Mouse (Mus musculus) right cerebral cortex, postnatal 4 days (tissue): ENCODE results near the gene Eif2b5.

Experiments
- DNase-seq: peaks from one replicate; pipeline ENCODE4 v3.0.0-alpha.2; 2022

Gene Eif2b5

DNA sequence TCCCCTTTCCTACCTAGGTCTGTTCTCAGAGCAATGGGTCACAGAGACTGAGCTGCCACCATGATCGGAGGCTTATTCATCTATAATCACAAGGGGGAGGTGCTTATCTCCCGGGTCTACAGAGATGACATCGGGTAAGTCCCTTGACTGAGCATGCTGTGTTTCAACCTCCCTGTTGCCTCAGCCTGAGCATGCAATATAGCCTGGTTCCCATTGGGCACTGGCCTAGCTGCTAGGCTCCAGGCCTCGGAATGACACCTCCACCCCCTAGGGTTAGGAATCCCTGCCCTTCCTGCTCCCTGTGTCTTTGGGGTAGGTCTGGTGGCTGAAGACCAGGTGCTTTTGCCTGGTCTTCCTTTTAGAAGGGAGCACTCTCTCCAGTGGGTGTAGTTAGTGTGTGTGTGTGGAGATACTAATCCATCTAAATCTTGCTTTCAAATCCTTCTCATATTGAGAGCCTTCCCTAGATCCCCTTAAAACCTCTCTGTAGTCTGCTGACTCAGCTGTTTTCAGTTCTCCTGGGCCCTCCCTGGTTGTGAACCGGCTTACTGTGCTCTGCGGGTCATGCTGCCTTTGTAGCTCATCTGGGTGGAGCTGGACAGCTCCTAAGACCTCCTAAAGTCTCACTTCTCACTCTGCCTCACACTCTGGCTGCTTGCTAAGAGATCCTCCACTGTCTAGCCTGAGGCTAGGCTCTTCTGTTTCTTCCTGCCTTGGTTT lies 39.1 kb downstream of the Eif2b5 start:
- no peak for DNase-seq

- no peak for DNase-seq
Measured at GRCm38 (mm10) chr16:20539649-20540048, 41.0 kb downstream of the Eif2b5 start.

DNA sequence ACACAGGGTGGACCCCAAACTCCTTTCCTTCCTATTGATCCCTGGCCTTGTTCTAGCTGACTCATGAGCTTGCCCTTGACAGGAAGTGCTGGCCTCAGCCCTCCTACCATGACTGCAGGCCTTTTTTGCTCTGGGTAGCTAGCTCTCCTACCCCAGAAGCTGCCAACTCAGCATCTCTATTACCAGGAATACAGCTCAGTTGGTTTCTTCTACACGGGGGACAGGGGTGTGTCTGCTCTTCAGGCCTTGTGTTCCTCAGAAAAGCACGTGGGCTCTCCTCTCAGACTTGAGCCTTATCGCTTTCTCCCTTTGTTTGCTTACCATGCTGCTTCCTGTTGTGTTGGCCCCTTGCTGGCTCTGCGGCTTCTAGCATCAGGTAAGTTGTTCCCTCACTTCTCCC lies 41.8 kb downstream of the Eif2b5 start:
- no peak for DNase-seq

DNA sequence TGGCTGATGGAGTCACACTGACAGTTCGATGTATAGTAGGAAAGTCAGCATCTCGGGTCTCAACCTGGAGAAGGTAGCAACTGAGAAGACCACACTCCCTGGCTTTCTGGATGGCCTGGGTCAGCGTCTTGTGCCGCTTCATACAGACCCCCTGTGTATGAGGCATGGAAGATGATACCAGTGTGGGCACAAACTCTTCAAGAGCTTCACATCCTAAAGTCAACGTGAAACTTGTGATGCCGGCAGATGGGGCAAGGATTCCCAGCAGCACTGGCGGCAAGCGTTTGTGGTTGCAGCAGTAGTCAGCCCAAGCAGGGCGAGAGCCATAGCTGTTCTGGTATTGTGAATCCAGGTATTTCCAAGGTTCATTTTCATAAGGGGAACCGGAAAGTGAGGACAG lies 47.1 kb downstream of the Eif2b5 start:
- DNase-seq = no peak

DNA sequence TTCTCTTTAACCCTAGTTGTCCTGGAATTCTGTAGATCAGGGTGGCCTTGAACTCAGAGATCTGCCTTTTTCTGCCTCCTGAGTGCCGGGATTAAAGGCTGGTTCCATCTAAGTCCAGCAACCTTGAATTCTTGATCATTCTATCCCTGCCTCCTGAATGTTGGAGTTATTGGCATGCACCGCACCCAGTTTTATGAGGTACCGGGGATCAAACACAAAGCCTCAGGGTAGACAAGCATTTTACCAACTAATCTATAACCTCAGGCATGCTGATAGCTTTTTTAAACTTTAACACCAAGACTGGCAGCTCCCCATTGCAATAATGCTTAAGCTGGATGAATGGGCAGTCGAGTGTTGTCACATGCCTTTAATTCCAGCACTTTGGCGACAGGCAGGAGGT lies 48.8 kb downstream of the Eif2b5 start:
- no peak for DNase-seq

DNA sequence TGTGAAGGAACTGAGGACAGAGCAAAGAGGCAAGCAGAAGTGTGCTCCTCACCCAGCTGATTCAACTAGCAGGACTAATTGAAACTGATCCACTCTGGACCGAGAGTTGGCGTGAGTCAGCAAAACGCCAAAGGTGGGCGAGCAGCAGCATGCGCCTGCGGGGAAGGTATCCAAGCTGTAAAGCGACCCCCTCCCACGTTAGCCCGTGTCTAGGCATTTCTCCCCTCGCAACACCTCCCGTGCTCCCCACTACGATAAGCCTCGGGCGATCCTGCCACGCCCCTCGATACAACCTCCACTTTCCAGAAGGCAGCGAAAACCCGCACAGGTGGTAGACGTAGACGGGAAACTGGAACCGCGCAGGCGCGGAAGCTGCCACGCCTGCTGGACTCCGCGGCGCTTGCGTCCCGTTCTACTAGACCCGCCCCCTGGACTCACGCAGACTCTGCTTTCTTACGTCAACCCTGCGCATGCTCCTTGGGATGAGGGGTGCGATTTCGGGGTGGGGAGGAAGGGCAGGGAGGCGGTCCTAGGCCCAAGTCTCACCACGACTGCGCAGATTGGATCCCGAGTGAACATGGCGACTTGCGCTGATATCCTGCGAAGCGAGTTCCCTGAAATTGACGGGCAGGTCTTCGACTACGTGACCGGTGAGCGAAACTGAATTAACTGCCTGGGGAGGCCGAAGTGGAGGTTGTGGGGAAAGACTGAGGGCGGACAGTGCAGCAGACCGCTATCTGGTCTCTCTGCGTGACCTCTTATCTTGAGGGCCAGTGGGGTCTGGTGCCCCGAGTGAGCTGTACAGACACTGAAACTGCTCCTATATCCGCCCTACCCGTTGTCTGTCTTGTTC lies 49.7 kb downstream of the Eif2b5 start, which contains the start of gene Abcf3:
Gene Abcf3 (plus strand): TSS at position 482 of the 853 bp plus-strand sequence.
- DNase-seq = peak; percentile 95

GRCm38 (mm10) chr16:20549161-20549560 lies 50.5 kb downstream of the Eif2b5 start:
- DNase-seq = no peak

DNA sequence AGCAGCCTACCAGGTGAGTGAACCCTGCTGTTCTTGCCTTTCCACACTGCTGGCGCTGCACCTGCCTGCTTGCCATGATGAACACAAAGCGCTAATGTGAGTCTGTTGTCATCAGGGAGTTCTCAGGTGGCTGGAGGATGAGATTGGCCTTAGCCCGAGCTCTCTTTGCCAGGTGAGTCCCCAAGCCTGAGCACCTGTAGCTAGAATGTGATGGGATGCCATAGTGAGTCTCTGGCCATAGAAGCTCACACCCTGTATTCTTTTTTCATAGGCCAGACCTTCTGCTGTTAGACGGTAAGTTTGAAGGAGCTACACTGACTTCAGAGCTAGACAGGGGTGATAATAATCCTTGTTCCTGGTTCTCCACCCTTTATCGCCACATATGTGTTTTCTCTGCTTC lies 53.1 kb downstream of the Eif2b5 start:
- DNase-seq = no peak

- no peak for DNase-seq
Measured at GRCm38 (mm10) chr16:20552594-20552993, 54.0 kb downstream of the Eif2b5 start.

GRCm38 (mm10) chr16:20555000-20555399 lies 56.4 kb downstream of the Eif2b5 start:
- DNase-seq = no peak

- no peak for DNase-seq
Measured at GRCm38 (mm10) chr16:20557381-20557780, 58.8 kb downstream of the Eif2b5 start.
